ENCODE assay signal across 24 mouse cellular contexts in genomic region chr14:77053288-77053687, GRCm38 (mm10). TPM values are rescaled to one million over a fixed set of nuclear protein-coding genes. Genes with fewer than 3 reads are reported as not detected.
A peak's percentile ranks its signal among the peaks of the same experiment; 100 is the strongest.
DNase-seq lines count a peak whose midpoint lies in the region; ATAC-seq and TF ChIP-seq lines count a peak whose summit lies in the region.
"Had no signal": no experiment of that assay in that cellular context is flagged by ENCODE, and none has a peak within 500 bp of the region (broad histone marks: within the 10 kb centered on the region; RNA-seq: fewer than 3 reads in every experiment).

No protein-coding gene starts in this region.

- no peak overlapping the region for H3K4me3 ChIP-seq in heart, adult 2 months
- no peak overlapping the region for H3K4me3 ChIP-seq in layer of hippocampus, adult 2 months
- no peak overlapping the region for H3K4me3 ChIP-seq in stomach, postnatal 0 days (ENCODE audit: low read depth, low read length)
- H3K4me3 ChIP-seq: forebrain, embryonic 10.5 days; forebrain, embryonic 13.5 days; heart, embryonic 10.5 days; heart, embryonic 13.5 days; hindbrain, embryonic 12.5 days had no signal

- no peaks in the 10 kb centered on the region for H3K27me3 ChIP-seq in heart, adult 2 months (ENCODE audit: control insufficient read depth, insufficient read depth, low read length)
- no peaks in the 10 kb centered on the region for H3K27me3 ChIP-seq in stomach, postnatal 0 days (ENCODE audit: control insufficient read depth, insufficient read depth, low read length)
- H3K27me3 ChIP-seq: forebrain, embryonic 13.5 days; hindbrain, embryonic 12.5 days had no signal

- H3K79me2 ChIP-seq in heart, adult 2 months (replicated peaks; ENCODE audit: control insufficient read depth, insufficient read depth, low read length): no peaks in the 10 kb centered on the region

- DNase-seq in heart, adult 2 months: no peak
- no peak for DNase-seq in heart, postnatal 4 days
- no peak for DNase-seq in layer of hippocampus, adult 2 months (ENCODE audit: low spot score in 2 of 2)
- DNase-seq in layer of hippocampus, postnatal 14 days (ENCODE audit: low spot score in 2 of 2): no peak
- peak; percentile 23 for DNase-seq in retina, embryonic 14.5 days (ENCODE audit: low spot score)
- DNase-seq in retina, postnatal 1 day: no peak
- no peak for DNase-seq in stomach, postnatal 0 days (ENCODE audit: low spot score)
- DNase-seq in lung, postnatal 10 days: no peak
- DNase-seq: adrenal gland, postnatal 10 days; adrenal gland, postnatal 36 days; B cell, adult 2 months; cerebellum, adult 18-20 months; cerebellum, adult 9-10 months; gastrocnemius, postnatal 14 days; heart, adult 18-20 months; heart, postnatal 14 days had no signal

- H3K9ac ChIP-seq in heart, adult 2 months (ENCODE audit: low read depth, low read length): no peak overlapping the region
- H3K9ac ChIP-seq in stomach, postnatal 0 days (ENCODE audit: low read length): no peak overlapping the region
- H3K9ac ChIP-seq: forebrain, embryonic 13.5 days; heart, embryonic 13.5 days; hindbrain, embryonic 12.5 days had no signal

- no peak overlapping the region for H3K4me2 ChIP-seq in stomach, postnatal 0 days (replicated peaks; ENCODE audit: low read depth)
- H3K4me2 ChIP-seq: forebrain, embryonic 13.5 days; heart, embryonic 13.5 days; hindbrain, embryonic 12.5 days had no signal

- no peaks in the 10 kb centered on the region for H3K36me3 ChIP-seq in heart, adult 2 months (ENCODE audit: control insufficient read depth, insufficient read depth, low read length)
- H3K36me3 ChIP-seq in stomach, postnatal 0 days (ENCODE audit: control insufficient read depth, insufficient read depth, low read length): no peaks in the 10 kb centered on the region
- H3K36me3 ChIP-seq: forebrain, embryonic 10.5 days; heart, embryonic 10.5 days; heart, embryonic 13.5 days; hindbrain, embryonic 12.5 days had no signal

- no peaks in the 10 kb centered on the region for H3K9me3 ChIP-seq in stomach, postnatal 0 days (ENCODE audit: control insufficient read depth, low read length)
- H3K9me3 ChIP-seq: forebrain, embryonic 10.5 days; heart, embryonic 10.5 days; hindbrain, embryonic 12.5 days had no signal

- TF ChIP-seq EP300 in heart, adult 2 months (IDR thresholded peaks at IDR 0.05; ENCODE audit: insufficient read depth, low read depth, low read length): no peak
- no peak for TF ChIP-seq EP300 in stomach, postnatal 0 days (optimal IDR thresholded peaks at IDR 0.05)

- intact Hi-C loops in heart, adult 2 months (cut with DNase I): loop anchor here (2.0 to 5.0 kb wide), 2 partner anchors 874 to 1219 kb away; no protein-coding TSS in a partner anchor

- no peak for ATAC-seq in stomach, postnatal 0 days (ENCODE audit: low FRiP score, low TSS enrichment)
- ATAC-seq: forebrain, embryonic 13.5 days; forebrain, embryonic 16.5 days; hindbrain, embryonic 16.5 days; inflammation-experienced regulatory T-cells, adult 6 months had no signal

- H3K4me1 ChIP-seq in heart, adult 2 months (ENCODE audit: control insufficient read depth, insufficient read depth, low read length): no peaks in the 10 kb centered on the region
- H3K4me1 ChIP-seq in stomach, postnatal 0 days (replicated peaks; ENCODE audit: control insufficient read depth, insufficient read depth): no peaks in the 10 kb centered on the region
- H3K4me1 ChIP-seq: forebrain, embryonic 10.5 days; forebrain, embryonic 13.5 days; heart, embryonic 10.5 days; heart, embryonic 13.5 days; hindbrain, embryonic 12.5 days had no signal

- peak; percentile 65 for TF ChIP-seq CTCF in heart, adult 2 months (IDR thresholded peaks at IDR 0.05)
- TF ChIP-seq CTCF in layer of hippocampus, adult 2 months (conservative IDR thresholded peaks at IDR 0.05): peak; percentile 79
- peak; percentile 46 for TF ChIP-seq CTCF in stomach, postnatal 0 days (IDR thresholded peaks at IDR 0.05; ENCODE audit: low read depth)

- TF ChIP-seq POLR2A in heart, adult 2 months (IDR thresholded peaks at IDR 0.05; ENCODE audit: insufficient read depth, low read depth, low read length): no peak

- H3K27ac ChIP-seq in heart, adult 2 months: no peak overlapping the region
- H3K27ac ChIP-seq in layer of hippocampus, adult 2 months: no peak overlapping the region
- H3K27ac ChIP-seq in stomach, postnatal 0 days (replicated peaks): no peak overlapping the region
- H3K27ac ChIP-seq: forebrain, embryonic 10.5 days; forebrain, embryonic 13.5 days; heart, embryonic 10.5 days; heart, embryonic 13.5 days; hindbrain, embryonic 12.5 days had no signal

RNA-seq across cellular contexts. Expression of gene Lacc1, which starts 16.6 kb away (rescaled TPM):
- 1 to 10 TPM; 2.5 to 2.6 TPM for total RNA-seq in heart, adult 2 months (2021)
- 2.5 and 4.0 TPM in 2 replicates for polyA plus RNA-seq in heart, adult 2 months (2012; rRNA removed)
- 1 to 10 TPM; 7.2 to 8.4 TPM for total RNA-seq in heart, postnatal 4 days (2021)
- total RNA-seq in layer of hippocampus, adult 2 months (2021): 1 to 10 TPM; 4.7 to 5.5 TPM
- 1 to 10 TPM; 4.7 to 4.8 TPM for total RNA-seq in layer of hippocampus, postnatal 14 days (2021)
- 7.7 and 8.5 TPM in 2 replicates for polyA plus RNA-seq in stomach, postnatal 0 days (2015; fragmentation: Nextera tagmentation; extraction: Ambion mirVana)

RNA-seq across cellular contexts. Expression of gene Ccdc122, which starts 16.7 kb away (rescaled TPM):
- total RNA-seq in heart, adult 2 months (2021): under 1 TPM; 0.68 to 0.75 TPM
- 0.57 and 0.73 TPM in 2 replicates for polyA plus RNA-seq in heart, adult 2 months (2012; rRNA removed)
- 1 to 10 TPM; 1.6 to 1.7 TPM for total RNA-seq in heart, postnatal 4 days (2021)
- 1 to 10 TPM; 1.2 to 1.7 TPM for total RNA-seq in layer of hippocampus, adult 2 months (2021)
- total RNA-seq in layer of hippocampus, postnatal 14 days (2021): 1 to 10 TPM; 2.0 to 2.3 TPM
- polyA plus RNA-seq in stomach, postnatal 0 days (2015; fragmentation: Nextera tagmentation; extraction: Ambion mirVana): 7.9 and 9.2 TPM in 2 replicates
